In genomic region chr1:31382192-31382591, GRCm38 (mm10) we compare ENCODE assay signal across 27 mouse cellular contexts.
"Had no signal": no experiment of that assay in that cellular context is flagged by ENCODE, and none has a peak within 500 bp of the region (broad histone marks: within the 10 kb centered on the region; RNA-seq: fewer than 3 reads in every experiment).

No protein-coding gene starts in this region.

- ATAC-seq: liver, embryonic 12.5 days; liver, postnatal 0 days; lung, postnatal 0 days; midbrain, embryonic 13.5 days; midbrain, embryonic 15.5 days; midbrain, embryonic 16.5 days had no signal

- H3K4me3 ChIP-seq: left cerebral cortex, adult 2 months; limb, embryonic 10.5 days; limb, embryonic 12.5 days; limb, embryonic 13.5 days; limb, embryonic 15.5 days; liver, embryonic 12.5 days; liver, embryonic 13.5 days; liver, embryonic 15.5 days; lung, embryonic 15.5 days; megakaryocyte, embryonic 14.5 days; midbrain, embryonic 10.5 days; midbrain, embryonic 12.5 days; midbrain, embryonic 13.5 days; midbrain, embryonic 15.5 days; myocyte had no signal

- DNase-seq: left cerebral cortex, postnatal 4 days; liver; liver, embryonic 13.5 days; liver, postnatal 0 days; lung, adult 18-20 months; lung, embryonic 14.5 days; lung, postnatal 10 days; lung, postnatal 14 days; lung, postnatal 36 days; lung, postnatal 4 days; midbrain, embryonic 14.5 days had no signal

- H3K4me1 ChIP-seq: limb, embryonic 10.5 days; limb, embryonic 12.5 days; limb, embryonic 13.5 days; limb, embryonic 15.5 days; liver, embryonic 12.5 days; liver, embryonic 13.5 days; liver, embryonic 15.5 days; lung, embryonic 15.5 days; midbrain, embryonic 10.5 days; midbrain, embryonic 12.5 days; midbrain, embryonic 13.5 days; midbrain, embryonic 15.5 days had no signal
